Mouse (Mus musculus) gastrocnemius, postnatal 4 days (tissue): Measurements from ENCODE around the gene Fam189b. TPM values are rescaled to one million over a fixed set of nuclear protein-coding genes. Genes with fewer than 3 reads are reported as not detected.

Experiments used
- DNase-seq, 2 experiments: peaks; one replicate each; pipeline ENCODE4 v3.0.0; 2021 to 2022; ENCODE audit warnings: low spot score in 2 of 2, mixed read lengths in 2 of 2
- total RNA-seq, 2 experiments: library from RNA; stranded (reverse); gene quantifications; 2 replicates each; pipeline ENCODE4 v1.2.3; 2021

Fam189b gene
- total RNA-seq, 2 experiments from 2014 or later: 19.2 to 22.1 TPM

- no peak for DNase-seq
These were observed 17.6 kb upstream of the Fam189b start for GRCm38 (mm10) chr3:89165268-89165870.

- DNase-seq: no peak
These were observed 16.0 kb upstream of the Fam189b start for GRCm38 (mm10) chr3:89166945-89167344.

- DNase-seq: no peak
These were observed 8.1 kb upstream of the Fam189b start for GRCm38 (mm10) chr3:89174844-89175243.

- DNase-seq: no peak
These were observed 7.4 kb upstream of the Fam189b start for GRCm38 (mm10) chr3:89175544-89175943.

GRCm38 (mm10) chr3:89176421-89176820 lies 6.5 kb upstream of the Fam189b start:
- DNase-seq: no peak

- peak; percentile 67 to 78 for DNase-seq
These were observed 5.5 kb upstream of the Fam189b start, which contains the start of gene Scamp3 for GRCm38 (mm10) chr3:89177242-89178106. Scamp3 (plus strand) TSS chr3:89177473.

GRCm38 (mm10) chr3:89178107-89178385 lies 4.9 kb upstream of the Fam189b start:
- no peak for DNase-seq

GRCm38 (mm10) chr3:89179056-89179455 lies 3.9 kb upstream of the Fam189b start:
- no peak for DNase-seq

GRCm38 (mm10) chr3:89181749-89182500 lies 1.0 kb upstream of the Fam189b start:
- DNase-seq: no peak

GRCm38 (mm10) chr3:89182531-89183057 lies 349 bp upstream of the Fam189b start:
- DNase-seq: no peak

- DNase-seq: no peak
These were observed 994 bp downstream of the Fam189b start for GRCm38 (mm10) chr3:89183959-89184315.

- no peak for DNase-seq
These were observed 4.3 kb downstream of the Fam189b start for GRCm38 (mm10) chr3:89187197-89187596.

- no peak for DNase-seq
These were observed 4.9 kb downstream of the Fam189b start for GRCm38 (mm10) chr3:89187690-89188477.

- no peak for DNase-seq
These were observed 5.5 kb downstream of the Fam189b start for GRCm38 (mm10) chr3:89188478-89188875.

GRCm38 (mm10) chr3:89190436-89190835 lies 7.5 kb downstream of the Fam189b start:
- no peak for DNase-seq

GRCm38 (mm10) chr3:89193351-89193750 lies 10.4 kb downstream of the Fam189b start:
- no peak for DNase-seq

GRCm38 (mm10) chr3:89193853-89194252 lies 10.9 kb downstream of the Fam189b start:
- DNase-seq: no peak

GRCm38 (mm10) chr3:89195979-89196877 lies 13.3 kb downstream of the Fam189b start:
- peak; percentile 86 to 92 for DNase-seq

- DNase-seq: no peak
These were observed 16.9 kb downstream of the Fam189b start for GRCm38 (mm10) chr3:89199839-89200238.
